Mouse (Mus musculus): Measurements from ENCODE around the gene Ncoa5.
A peak's percentile ranks its signal among the peaks of the same experiment; 100 is the strongest.

Gene Ncoa5

DNA sequence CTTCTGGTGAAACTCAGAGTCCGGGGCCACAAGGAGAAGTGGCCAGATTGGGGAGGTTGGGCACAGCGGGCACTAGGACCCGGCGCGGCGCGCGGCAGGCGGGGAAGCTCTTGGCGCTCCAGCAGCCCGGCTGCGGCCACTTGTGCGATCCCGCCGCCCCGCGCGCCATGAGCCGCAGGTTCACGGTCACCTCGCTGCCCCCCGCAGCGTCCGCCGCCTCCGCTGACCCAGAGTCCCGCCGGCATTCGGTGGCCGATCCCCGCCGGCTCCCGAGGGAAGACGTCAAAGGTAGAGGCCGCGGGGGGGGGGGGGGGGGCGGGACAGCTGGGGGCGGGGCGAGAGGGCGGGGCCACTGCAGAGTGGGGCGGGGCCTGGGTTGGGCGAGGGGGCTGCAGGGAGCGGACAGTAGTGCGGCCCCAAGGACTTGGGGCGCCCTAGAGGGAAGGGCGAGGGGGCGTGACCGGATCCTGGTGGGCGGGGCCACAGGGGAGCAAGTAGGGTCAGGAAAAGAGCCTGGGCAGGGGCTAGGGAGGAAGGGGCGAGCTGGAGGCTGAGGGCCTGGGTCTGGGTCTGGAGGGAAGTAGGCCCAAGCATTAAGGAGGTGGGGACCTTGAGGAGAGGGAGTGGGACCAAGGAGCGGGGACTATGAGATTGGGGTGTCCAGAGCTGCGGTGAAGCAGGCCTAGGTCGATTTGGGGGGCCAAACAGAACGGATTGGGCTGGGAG is 73.8 kb downstream of the Ncoa5 start, which contains the start of gene Slc12a5:
TSS of gene Slc12a5 (plus strand) at position 87 of the 726 bp plus-strand sequence.
- peak in 1 of 2 experiments; percentile 16 for DNase-seq (ENCODE audit: low spot score in 2 of 2)

DNA sequence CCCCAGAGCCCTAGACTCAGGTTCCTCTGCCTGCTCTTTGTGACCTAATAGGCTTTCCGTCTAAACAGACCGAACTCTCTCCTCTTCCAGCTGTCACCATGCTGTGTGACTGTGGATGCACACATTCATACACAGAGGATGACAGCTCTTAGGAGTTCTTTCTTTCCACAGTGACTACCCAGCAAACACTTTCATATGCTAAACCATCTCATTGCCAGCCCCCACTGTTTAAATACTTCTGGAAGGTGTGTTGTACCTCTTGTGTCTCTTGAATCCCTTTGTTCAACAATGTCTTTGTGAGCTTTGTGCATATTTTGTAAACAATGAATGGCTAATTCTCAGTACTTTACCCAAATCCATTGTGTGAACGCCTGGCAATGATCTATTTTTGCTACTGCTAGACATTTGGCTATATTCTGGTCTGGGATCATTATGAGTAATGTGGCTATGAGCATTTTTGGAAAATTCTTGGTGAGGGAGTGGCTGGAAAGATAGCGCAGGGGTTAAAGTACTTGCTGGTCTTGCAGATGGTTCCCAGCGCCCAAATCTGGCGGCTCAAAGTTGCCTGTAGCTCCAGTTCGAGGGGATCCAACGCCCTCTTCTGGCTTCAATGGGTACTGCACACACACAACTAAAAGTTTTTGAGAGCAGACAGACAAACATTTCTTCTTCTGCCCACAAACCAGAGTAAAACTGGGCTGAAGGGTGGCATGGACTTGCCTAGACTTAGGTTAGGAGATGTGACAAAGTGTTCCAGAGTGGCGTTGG is 76.9 kb downstream of the Ncoa5 start:
- no peak for DNase-seq (ENCODE audit: low spot score in 2 of 2)

DNA sequence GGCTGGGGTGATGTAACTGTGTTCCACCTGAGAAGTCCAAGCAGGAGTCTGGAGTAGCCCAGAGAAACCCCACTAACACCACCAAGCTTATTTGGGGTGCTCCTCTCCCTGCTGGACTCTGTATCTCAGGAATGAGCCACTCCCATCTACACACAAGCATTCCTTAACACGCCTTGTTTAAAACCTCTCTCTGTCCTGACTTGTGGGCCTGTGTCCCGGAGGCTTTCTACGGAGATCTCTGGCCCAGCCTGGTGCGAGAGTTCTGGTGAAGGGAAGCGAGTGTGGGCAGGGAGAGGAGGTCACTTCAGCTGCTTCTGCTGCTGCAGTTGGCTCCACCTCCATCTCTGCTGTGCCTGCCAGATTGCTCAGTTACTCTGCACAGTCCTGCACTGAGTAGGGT is 78.5 kb downstream of the Ncoa5 start:
- no peak for DNase-seq (ENCODE audit: low spot score in 2 of 2)

DNA sequence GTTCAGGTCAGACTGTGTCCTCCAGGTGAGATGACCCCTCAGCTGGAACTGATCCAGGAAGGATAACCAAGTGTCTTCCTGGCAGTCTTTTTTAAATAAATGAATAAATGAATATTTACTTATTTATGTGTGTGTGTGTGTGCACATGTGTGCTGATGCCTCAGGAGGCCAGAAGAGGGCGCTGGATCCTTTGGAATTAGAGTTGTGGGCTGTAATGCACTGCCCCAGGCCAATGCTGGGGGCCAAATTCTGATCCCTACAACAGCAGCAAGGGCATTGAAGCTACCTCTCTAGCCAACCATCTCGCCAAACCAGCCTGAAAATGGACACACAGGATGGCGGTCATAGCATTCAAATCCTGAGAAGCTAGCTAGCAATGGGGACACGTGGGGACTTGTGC is 78.9 kb downstream of the Ncoa5 start:
- no peak for DNase-seq (ENCODE audit: low spot score in 2 of 2)

DNA sequence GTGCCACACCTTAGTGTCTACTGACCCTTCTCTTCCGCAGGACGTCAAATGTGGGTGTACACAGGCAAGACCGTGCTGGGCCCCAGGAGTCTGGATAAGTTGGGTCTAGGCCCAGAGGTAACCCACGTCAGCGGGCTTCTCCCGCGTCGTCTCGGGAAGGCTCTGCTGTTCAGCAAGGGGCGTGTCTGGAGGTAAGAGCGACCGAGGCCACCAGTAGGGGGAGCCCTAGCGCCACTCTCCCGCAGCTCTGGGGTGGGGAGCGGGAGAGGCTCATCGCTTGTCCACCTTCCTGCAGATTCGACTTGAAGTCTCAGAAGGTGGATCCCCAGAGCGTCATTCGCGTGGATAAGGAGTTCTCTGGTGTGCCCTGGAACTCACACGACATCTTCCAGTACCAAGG is 81.4 kb downstream of the Ncoa5 start:
- DNase-seq (ENCODE audit: low spot score in 2 of 2) = peak in 1 of 2 experiments; percentile 39

DNA sequence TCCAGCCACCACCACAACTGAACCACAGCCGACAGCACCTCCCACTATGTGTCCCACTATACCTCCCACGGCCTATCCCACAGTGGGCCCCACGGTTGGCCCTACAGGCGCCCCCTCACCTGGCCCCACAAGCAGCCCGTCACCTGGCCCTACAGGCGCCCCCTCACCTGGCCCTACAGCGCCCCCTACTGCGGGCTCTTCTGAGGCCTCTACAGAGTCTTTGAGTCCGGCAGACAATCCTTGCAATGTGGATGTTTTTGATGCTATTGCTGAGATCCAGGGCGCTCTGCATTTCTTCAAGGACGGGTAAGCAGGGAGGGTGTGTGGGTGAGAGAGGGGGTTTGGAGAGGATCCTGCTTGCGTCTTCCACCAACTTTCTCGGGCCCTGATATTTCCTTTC is 82.2 kb downstream of the Ncoa5 start:
- no peak for DNase-seq (ENCODE audit: low spot score in 2 of 2)

DNA sequence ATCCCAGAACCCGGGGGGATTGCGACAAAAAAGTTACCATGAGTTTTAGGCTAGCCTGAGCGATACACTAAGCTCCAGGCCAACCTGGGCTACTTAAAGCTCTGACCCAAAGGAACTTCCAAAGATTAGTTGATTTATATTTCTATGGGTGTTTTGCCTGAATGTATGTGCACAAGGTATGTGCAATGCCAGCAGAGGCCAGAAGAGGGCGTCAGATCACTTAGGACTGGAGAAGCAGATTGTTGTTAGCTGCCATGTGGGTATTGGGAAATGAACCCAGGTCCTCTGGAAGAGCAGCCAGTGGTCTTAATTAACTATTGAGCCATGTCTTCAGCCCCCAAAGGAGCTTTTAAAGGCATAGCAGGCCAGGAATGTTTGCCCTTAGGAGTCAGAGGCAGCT is 82.9 kb downstream of the Ncoa5 start:
- DNase-seq (ENCODE audit: low spot score in 2 of 2) = no peak

DNA sequence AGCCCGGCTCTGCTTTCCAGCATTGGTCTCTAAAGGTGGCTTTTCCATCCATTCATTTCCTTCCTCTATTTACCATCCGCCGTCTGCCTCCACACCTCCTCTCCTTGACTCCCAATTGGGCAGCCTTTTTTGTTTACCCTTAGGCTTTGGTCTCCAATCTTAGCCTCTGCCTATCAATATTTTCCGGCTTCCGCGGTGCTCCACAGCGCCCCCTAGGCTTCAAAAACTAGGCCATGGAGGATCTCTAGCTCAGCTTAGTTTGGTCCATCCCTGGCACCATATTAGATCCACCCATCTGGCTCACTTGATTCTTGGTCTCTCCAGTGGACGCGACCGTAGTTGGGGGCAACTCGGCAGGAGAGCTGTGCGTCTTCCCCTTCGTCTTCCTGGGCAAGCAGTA is 84.2 kb downstream of the Ncoa5 start:
- DNase-seq (ENCODE audit: low spot score in 2 of 2) = no peak
